Mouse (Mus musculus) cortical plate, adult 2 months (tissue): Measurements from ENCODE around the gene Setd1b.

Experiments
- CTCF ChIP-seq: fragments of 200-500 bp; IDR thresholded peaks from 2 replicates; pipeline ENCODE4 v1.5.1; 2011; ENCODE audit warnings: mild to moderate bottlenecking, control low read depth, low read length; ENCODE audit not compliant: insufficient read depth; ENCODE audit errors: extremely low read depth
- POLR2A ChIP-seq: fragments of 200-500 bp; IDR thresholded peaks from 2 replicates; pipeline ENCODE4 v1.6.1; 2011; ENCODE audit warnings: mild to moderate bottlenecking, low read length, control low read depth; ENCODE audit not compliant: insufficient read depth; ENCODE audit errors: extremely low read depth

DNA sequence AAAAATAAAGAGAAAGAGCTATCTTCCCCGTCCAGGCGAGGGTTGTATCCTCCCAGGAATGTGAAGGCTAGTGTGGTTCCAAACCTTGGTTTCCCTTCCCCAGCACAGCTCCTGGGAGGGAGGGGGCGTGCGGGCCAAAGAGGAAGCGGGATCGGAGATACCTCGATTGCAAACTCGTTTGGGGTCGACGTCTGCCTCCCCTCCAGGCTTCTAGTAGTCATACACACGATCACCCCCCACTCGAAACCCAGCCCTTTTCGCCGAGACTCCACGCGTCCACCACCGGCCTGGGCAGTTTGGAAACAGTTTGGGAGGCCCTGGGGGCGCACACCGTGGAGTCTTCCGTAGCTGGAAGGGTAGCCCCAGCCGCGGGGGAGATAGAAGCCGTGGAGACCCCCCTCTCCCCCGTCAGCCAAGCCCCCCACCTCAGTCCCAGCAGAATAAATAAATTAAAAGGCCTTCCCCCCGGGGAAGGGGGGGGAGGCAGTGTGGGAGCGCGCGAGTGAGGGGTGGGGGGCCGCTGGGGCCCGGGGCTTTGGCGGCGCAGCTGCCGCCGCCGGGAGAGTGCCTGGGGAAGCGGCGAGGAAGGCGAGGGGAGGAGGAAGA is 335 bp upstream of the Setd1b start:
- TF ChIP-seq CTCF = no peak
- no peak for TF ChIP-seq POLR2A
